ENCODE assay signal across 13 mouse cellular contexts in genomic region chr7:144627606-144628333, GRCm38 (mm10). TPM values are rescaled to one million over a fixed set of nuclear protein-coding genes. Genes with fewer than 3 reads are reported as not detected.
DNase-seq lines count a peak whose midpoint lies in the region; ATAC-seq and TF ChIP-seq lines count a peak whose summit lies in the region.
"Had no signal": no experiment of that assay in that cellular context is flagged by ENCODE, and none has a peak within 500 bp of the region (broad histone marks: within the 10 kb centered on the region; RNA-seq: fewer than 3 reads in every experiment).

No protein-coding gene starts in this region.

- peak overlapping the region; percentile 13 for H3K9ac ChIP-seq in forebrain, embryonic 11.5 days (ENCODE audit: low read length)
- no peak overlapping the region for H3K9ac ChIP-seq in hindbrain, postnatal 0 days (replicated peaks; ENCODE audit: low read length)
- no peak overlapping the region for H3K9ac ChIP-seq in neural tube, embryonic 15.5 days (replicated peaks)

- DNase-seq in embryo, embryonic 9.5 days (ENCODE audit: extremely low spot score) = peak; percentile 63
- DNase-seq in forebrain, embryonic 11.5 days (ENCODE audit: low spot score) = peak; percentile 83
- DNase-seq in hindbrain, postnatal 0 days (ENCODE audit: low spot score) = peak; percentile 25
- DNase-seq in urinary bladder, postnatal 4 days (ENCODE audit: low spot score in 2 of 2) = no peak
- no peak for DNase-seq in gastrocnemius, postnatal 25 days
- DNase-seq in frontal cortex, postnatal 14 days (ENCODE audit: low spot score in 2 of 2) = no peak
- DNase-seq: adrenal gland, adult 2 months; cerebellum, adult 11 months; spleen, adult 18-20 months; thymus, postnatal 25 days had no signal

- TF ChIP-seq CTCF in hindbrain, postnatal 0 days (IDR thresholded peaks at IDR 0.05; ENCODE audit: low read depth) = no peak

- peak overlapping the region; percentile 95 for H3K27ac ChIP-seq in forebrain, embryonic 11.5 days (ENCODE audit: low read depth, low read length)
- H3K27ac ChIP-seq in hindbrain, postnatal 0 days = peak overlapping the region; percentile 64
- H3K27ac ChIP-seq in neural tube, embryonic 15.5 days (replicated peaks) = peak overlapping the region; percentile 54; the same call in 1 of the 2 replicates
- H3K27ac ChIP-seq: layer of hippocampus, adult 2 months had no signal

- H3K4me2 ChIP-seq in forebrain, embryonic 11.5 days (ENCODE audit: low read depth, low read length, severe bottlenecking) = peak overlapping the region; percentile 19; the same call in 1 of the 2 replicates
- H3K4me2 ChIP-seq in hindbrain, postnatal 0 days (ENCODE audit: low read depth, low read length) = no peak overlapping the region
- no peak overlapping the region for H3K4me2 ChIP-seq in neural tube, embryonic 15.5 days

- no peak overlapping the region for H3K4me3 ChIP-seq in forebrain, embryonic 11.5 days (ENCODE audit: low read depth, low read length)
- no peak overlapping the region for H3K4me3 ChIP-seq in hindbrain, postnatal 0 days (ENCODE audit: low read length)
- H3K4me3 ChIP-seq in neural tube, embryonic 15.5 days (replicated peaks) = no peak overlapping the region
- H3K4me3 ChIP-seq: heart, embryonic 10.5 days; layer of hippocampus, adult 2 months had no signal

- no peaks in the 10 kb centered on the region; the same call in 1 of the 2 replicates for H3K9me3 ChIP-seq in forebrain, embryonic 11.5 days (ENCODE audit: control insufficient read depth, low read length)
- no peaks in the 10 kb centered on the region for H3K9me3 ChIP-seq in hindbrain, postnatal 0 days (ENCODE audit: low read length)
- H3K9me3 ChIP-seq in neural tube, embryonic 15.5 days (replicated peaks) = no peaks in the 10 kb centered on the region
- H3K9me3 ChIP-seq: heart, embryonic 10.5 days had no signal

- no peaks in the 10 kb centered on the region; the same call in 1 of the 2 replicates for H3K36me3 ChIP-seq in forebrain, embryonic 11.5 days (ENCODE audit: control insufficient read depth, insufficient read depth, low read length)
- H3K36me3 ChIP-seq in hindbrain, postnatal 0 days (ENCODE audit: insufficient read depth, low read length) = no peaks in the 10 kb centered on the region
- H3K36me3 ChIP-seq in neural tube, embryonic 15.5 days = no peaks in the 10 kb centered on the region

- peaks cover 34% of the 10 kb centered on the region for H3K4me1 ChIP-seq in forebrain, embryonic 11.5 days (replicated peaks; ENCODE audit: control insufficient read depth, insufficient read depth, low read length)
- 0 out of 2 replicates have a peak, but pooled peaks cover 3% of the 10 kb centered on the region for H3K4me1 ChIP-seq in hindbrain, postnatal 0 days (ENCODE audit: insufficient read depth, low read length)
- peaks cover 21% of the 10 kb centered on the region for H3K4me1 ChIP-seq in neural tube, embryonic 15.5 days

- H3K27me3 ChIP-seq in forebrain, embryonic 11.5 days (ENCODE audit: control insufficient read depth, insufficient read depth, low read length) = no peaks in the 10 kb centered on the region; the same call in 1 of the 2 replicates
- no peaks in the 10 kb centered on the region for H3K27me3 ChIP-seq in hindbrain, postnatal 0 days (ENCODE audit: insufficient read depth, low read length)
- 0 out of 2 replicates have a peak, but pooled peaks cover 3% of the 10 kb centered on the region for H3K27me3 ChIP-seq in neural tube, embryonic 15.5 days (replicated peaks)

- peak; percentile 84 for ATAC-seq in forebrain, embryonic 11.5 days (replicated peaks; ENCODE audit: low FRiP score)
- ATAC-seq in hindbrain, postnatal 0 days = no peak
- no peak for ATAC-seq in neural tube, embryonic 15.5 days (ENCODE audit: low FRiP score)

- WGBS in forebrain, embryonic 11.5 days = 5% methylated on average over 13 of the region's 13 CpGs
- WGBS in hindbrain, postnatal 0 days = 18% methylated on average over 13 of the region's 13 CpGs
- WGBS in neural tube, embryonic 15.5 days = 15% methylated on average over 13 of the region's 13 CpGs

RNA-seq across cellular contexts. Expression of gene Fadd, which starts 45.5 kb away (rescaled TPM):
- polyA plus RNA-seq in forebrain, embryonic 11.5 days (2014; fragmentation: Nextera tagmentation; extraction: Ambion mirVana) = 10.3 and 10.6 TPM in 2 replicates
- total RNA-seq in hindbrain, postnatal 0 days (2014; rRNA removed) = 3.4 and 4.3 TPM in 2 replicates
- polyA plus RNA-seq in hindbrain, postnatal 0 days (2015; fragmentation: Nextera tagmentation; extraction: Ambion mirVana) = 3.1 and 3.7 TPM in 2 replicates
- 4.9 and 5.5 TPM in 2 replicates for polyA plus RNA-seq in neural tube, embryonic 15.5 days (2015; fragmentation: Nextera tagmentation; extraction: Ambion mirVana)
- 1 to 10 TPM; 1.9 to 2.5 TPM for total RNA-seq in gastrocnemius, postnatal 25 days (2021)

Comparison
In these comparisons a context has a peak if more than half of its experiments do, and no peak if none do; other contexts are left out.
1. DNase-seq: peak in embryo, embryonic 9.5 days (single experiment), forebrain, embryonic 11.5 days (single experiment) and hindbrain, postnatal 0 days (single experiment); none in urinary bladder, postnatal 4 days (0 of 2), gastrocnemius, postnatal 25 days (single experiment) and frontal cortex, postnatal 14 days (0 of 2).
2. Peak in every context shown above with its lines, with median percentiles within 50 percentile points of each other: H3K27ac ChIP-seq.